Mouse (Mus musculus) A20 (cell line): ENCODE measurements at regions not wholly inside any gene's neighbourhood (a gene's known extent, or its start where the extent isn't known, plus 50 kb on each side); places are given as distances from the start of the nearest gene placed in this dataset.
"Not testable (repeated sequence)": the region's sequence is repeated elsewhere in the genome, so short reads cannot be mapped to it uniquely, and the experiment has no call there.

Experiments used
- DNase-seq: peaks from one replicate; pipeline ENCODE4 v3.0.0-alpha.2; 2011; ENCODE audit warnings: low read depth, low spot score

DNA sequence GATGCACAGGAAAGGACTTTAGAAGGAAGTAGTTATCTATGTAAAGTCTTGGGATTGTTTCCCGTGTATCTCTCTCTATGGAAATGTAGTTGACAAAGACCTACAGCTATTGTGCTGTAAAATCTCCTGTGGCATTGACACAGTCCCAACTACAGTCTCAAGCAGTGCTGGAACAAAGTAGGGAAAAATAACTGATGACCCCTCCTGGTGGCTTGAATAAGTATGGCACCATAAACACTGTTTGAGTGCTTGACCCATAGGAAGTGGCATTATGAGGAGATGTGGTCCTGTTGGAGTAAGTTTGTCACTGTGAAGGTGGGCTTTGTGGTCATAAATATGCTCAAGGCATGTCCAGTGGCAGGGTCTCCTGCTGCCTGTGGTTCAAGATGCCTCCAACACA is 928.4 kb upstream of the Mms22l start:
- peak; percentile 31 for DNase-seq

- DNase-seq = no peak
Observed at GRCm38 (mm10) chr4:23573013-23573412, 923.2 kb upstream of the Mms22l start.

GRCm38 (mm10) chr4:23587412-23587811 is 908.8 kb upstream of the Mms22l start:
- no peak for DNase-seq

DNA sequence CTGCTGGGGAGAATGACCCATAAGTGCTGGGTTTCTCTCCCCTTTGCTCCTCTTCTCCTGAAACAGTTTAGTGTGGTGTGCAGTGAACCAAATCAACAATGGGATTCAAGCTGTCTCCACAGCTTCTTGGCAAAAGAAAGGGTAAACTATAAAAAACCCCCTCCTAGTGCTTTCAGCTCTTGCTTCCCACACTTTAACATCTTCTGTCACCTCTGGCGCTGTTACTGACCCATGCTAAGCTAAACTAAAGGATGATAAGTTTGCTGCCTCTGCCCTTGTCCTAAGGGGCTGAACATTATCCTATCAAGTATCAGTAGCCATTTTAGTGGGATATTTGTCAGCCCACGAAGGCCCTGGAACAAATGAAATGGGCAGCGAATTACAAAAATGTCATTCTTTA is 905.4 kb upstream of the Mms22l start:
- DNase-seq = no peak

DNA sequence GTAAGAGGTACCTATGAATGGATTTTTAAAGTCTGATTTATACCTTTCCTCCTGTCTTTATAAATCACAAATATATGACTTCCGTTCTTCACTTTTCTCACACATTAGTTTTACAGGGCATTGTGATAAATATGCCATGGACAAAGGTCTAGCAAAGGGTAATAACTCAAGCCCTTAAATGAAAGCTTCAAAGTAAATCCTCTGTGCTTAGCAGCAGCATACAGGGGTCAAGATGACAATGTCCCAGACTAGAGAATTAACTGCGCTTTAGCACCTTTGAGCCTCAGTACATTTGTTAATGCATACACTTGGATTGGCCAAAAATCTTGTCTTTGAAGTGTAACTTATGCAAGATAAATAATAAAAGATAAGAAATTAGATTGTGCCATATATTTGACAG is 904.7 kb upstream of the Mms22l start:
- no peak for DNase-seq

DNA sequence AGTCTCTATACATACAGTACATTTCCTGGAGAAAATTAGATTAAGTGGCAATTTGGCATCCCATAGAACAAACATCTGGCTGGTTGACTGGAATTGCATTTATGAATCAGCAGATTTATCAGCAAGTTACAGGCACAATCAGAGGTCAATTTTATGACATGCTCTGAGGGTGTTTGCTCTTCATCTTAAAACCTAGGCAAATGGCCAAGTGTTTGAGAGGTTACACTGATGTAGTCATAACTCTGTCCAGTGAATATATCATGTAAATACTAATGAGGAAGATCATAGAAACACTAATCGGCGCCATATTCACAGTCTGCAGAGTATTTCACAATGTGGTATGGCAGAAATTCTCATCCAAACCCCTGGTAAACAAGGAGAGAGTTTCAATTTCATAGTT is 896.2 kb upstream of the Mms22l start:
- no peak for DNase-seq

DNA sequence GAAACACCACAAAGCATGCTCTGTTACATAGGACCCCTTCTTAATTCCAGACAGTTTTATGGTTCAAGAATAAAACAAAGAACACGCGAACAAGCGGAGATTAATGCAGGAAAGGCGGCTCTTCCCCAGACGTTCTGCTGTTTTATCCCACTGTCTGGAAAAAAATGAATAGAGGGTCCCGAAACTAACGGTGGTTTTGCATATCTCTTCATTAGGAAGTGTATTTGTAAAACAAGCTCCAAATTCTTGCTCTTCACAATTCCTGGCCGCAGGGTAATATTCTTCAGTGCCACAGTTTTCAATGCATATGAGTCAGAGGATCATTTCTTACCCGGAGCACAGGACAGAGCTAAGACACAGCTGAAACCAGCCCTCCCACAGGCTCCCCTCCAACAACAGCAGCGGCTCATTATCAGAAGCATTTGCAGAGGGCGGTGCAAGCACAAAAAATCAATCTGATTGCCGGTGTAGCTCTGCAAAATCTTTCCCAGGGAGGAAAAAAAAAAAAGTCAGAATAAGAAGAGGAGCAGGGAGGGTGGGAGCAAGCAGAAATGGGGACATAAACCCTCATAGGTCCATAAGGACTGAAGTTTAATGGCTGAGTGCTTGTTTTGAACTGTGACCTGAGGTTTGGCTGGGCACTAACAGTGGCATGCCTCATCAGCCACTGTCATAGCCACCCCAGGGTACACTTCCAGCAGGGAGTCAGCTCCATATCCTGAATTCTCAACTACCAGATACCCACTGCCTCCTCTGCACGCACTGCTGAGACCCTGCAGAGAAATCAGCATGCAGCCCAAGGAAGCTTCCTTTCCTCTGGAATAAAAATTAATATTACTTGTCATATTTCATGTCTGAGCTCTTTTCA is 894.6 kb upstream of the Mms22l start:
- no peak for DNase-seq

- no peak for DNase-seq
Observed at GRCm38 (mm10) chr4:23602294-23602932, 893.8 kb upstream of the Mms22l start.

DNA sequence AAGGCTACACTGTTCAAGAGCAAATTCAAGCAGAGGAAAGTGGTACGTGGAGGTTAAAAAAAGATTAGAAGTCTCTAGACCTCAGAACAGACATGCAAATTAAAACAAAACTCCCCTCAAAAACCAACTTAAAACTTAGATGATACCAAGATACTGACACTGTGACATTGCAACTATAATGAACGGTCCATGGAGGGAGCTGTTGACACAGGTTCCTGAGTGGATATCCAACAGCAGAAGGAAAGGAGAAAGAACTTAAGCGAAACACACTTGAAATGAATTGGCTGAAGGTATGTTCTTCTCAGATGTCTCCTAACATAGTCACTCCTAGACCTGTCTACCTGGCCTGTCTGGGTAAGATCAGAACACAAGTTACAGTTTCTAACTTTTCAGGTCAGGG is 888.9 kb upstream of the Mms22l start:
- DNase-seq = peak; percentile 19

GRCm38 (mm10) chr4:23621208-23621607 is 875.0 kb upstream of the Mms22l start:
- DNase-seq = no peak

DNA sequence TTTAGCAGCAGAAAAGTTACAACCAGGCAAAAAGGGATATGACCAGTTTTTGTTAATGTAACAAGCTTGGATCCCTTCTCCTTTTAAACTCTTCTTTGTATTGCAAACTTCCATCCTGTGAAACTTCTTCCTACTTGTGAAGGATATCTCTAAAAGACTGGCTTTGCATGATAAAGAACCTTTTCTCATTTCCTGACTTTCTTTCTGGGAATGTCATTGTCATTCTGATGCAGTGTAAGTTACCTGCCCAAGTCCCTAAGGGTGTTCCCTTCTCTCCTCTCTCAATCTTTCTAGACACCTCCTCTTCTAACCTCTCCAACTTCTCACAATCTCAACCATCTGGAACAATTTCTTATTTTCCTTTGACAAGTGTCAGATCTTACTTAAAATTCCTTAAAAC is 874.0 kb upstream of the Mms22l start:
- no peak for DNase-seq

GRCm38 (mm10) chr4:23636231-23636928 is 859.9 kb upstream of the Mms22l start:
- no peak for DNase-seq

GRCm38 (mm10) chr4:23636929-23637235 is 859.4 kb upstream of the Mms22l start:
- no peak for DNase-seq

GRCm38 (mm10) chr4:23656671-23657070 is 839.6 kb upstream of the Mms22l start:
- not testable (repeated sequence) for DNase-seq

DNA sequence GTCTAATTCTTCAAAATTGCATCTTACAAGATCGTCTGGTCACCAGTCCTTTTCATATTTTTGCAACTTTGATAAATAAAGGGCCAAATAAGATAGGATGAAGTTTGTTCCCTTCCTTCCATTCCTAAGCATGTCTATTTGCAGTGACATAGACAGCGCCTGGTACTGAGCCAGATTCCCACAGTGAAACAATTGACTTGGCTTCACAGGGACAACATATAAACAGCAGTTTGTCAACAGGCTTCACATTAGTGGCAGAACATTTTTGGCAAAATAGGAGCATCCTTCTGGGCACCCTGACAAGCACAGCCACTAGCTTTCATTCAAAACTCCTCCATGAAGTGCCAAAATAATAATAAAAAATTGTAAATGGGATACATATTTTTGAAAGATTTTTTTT is 827.4 kb upstream of the Mms22l start:
- DNase-seq = no peak

DNA sequence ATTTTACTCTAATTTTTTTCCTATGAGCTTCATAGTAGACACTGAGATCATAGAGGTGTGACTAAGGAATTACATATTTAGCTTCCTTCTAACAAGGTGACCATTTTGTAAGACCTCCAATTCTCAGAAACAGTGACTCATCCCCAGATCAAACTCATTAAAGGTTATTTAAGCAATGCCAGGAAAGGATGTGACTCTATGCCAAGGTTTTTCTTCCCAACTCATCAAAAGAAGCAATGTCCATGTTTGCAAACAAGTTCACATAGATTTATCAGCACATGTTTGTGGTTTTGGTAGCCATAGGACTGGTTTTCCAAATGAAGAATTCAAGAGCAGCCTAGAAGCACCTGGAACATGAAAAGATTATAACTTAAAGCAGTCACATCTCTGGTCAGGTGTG is 792.6 kb upstream of the Mms22l start:
- DNase-seq = no peak

DNA sequence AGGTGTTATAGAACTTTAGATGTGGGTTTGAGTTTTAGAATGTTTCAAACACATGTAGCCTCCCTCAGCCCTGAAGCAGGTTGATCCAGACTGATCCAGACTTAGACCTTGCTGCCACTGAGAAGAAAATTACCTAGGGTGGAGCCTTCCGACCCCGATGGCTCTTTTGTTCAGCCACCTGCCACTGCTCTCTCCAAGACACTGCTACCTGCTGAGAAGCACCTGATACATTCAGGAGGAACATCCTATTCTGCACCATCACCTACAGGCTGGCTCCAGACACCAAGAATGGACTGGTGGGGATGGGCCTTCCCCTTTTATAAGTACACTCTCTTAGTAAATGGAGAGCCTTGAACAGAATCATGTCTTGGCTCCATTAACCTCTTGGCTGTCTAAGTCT is 785.5 kb upstream of the Mms22l start:
- DNase-seq = no peak

- no peak for DNase-seq
Observed at GRCm38 (mm10) chr4:23713781-23714415, 782.4 kb upstream of the Mms22l start.

DNA sequence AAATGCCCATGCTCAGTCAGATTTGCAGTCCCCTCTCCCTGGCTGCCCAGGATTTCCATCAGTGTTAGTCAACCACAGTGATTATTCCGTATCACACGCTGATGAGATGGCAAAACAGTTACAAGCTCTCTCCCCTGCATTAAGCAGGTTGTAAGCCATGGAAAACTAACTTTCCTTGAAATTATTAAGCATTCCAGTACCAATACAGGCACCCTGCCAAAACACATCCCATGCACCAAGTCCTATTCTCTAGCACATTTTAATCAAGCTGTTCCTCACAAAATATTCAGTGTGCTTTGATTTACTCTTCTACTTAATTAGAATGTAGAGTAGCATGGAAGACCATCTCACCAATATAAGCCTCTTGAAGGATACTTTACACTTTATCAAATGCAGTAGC is 768.4 kb upstream of the Mms22l start:
- no peak for DNase-seq

GRCm38 (mm10) chr4:23732471-23732870 is 763.8 kb upstream of the Mms22l start:
- DNase-seq = no peak

- DNase-seq = no peak
Observed at GRCm38 (mm10) chr4:23744079-23744478, 752.2 kb upstream of the Mms22l start.

- no peak for DNase-seq
Observed at GRCm38 (mm10) chr4:23758005-23758404, 738.2 kb upstream of the Mms22l start.
